Mouse (Mus musculus): Measurements from ENCODE around the gene Cdc25a.

Gene Cdc25a

DNA sequence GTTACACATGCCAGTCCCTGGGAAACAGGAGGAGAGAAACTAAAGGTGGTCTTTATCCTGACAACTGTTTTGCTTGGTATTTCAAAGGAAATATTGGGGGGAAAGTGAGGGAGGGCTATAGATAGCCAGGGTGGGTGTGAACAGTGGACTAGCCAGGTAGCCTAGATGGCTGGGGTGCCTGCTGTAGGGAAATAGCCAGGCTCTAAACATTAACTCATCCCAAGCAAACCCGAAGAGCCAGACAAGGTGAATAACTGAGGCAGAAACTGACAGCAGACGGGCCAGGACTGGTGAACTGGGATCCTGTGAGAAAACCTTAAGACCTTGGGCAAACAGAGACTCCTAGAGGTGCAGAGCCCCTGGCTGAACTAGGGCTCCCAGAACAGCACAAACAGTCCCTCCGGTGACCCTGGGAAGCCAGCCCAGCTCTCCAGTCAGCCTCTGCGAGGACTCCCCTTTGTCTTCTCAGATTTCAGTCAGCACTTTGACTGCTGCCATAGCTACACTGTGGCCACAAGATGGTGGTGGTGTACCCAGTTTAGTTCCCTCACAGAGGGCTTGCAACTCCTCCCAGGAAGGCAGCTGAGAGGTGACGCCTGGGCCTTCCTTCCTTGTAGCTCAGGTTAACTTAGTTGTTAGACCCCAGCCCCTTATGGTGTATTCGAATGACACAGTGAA is 19.2 kb downstream of the Cdc25a start:
- DNase-seq (ENCODE audit: low spot score): no peak

DNA sequence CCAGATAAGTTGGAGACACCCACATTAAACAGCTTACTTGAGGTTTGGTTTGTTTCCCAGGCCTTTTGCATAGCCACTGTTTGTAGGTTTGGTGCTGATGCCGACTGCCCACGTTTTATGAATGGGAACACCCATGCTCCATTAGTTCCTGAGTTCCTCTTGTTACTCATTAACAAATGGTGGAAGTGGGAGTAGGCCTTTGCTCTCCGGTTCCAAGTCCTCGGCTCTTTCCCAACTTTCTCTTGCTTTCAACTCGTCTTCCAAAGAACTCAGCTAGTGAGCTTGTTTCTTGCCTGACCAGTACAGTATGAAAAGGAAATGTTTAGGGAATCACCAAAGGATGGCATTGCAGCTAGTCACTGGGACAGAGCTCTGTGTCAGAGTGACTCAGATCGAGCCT is 20.2 kb downstream of the Cdc25a start:
- DNase-seq (ENCODE audit: low spot score): no peak

DNA sequence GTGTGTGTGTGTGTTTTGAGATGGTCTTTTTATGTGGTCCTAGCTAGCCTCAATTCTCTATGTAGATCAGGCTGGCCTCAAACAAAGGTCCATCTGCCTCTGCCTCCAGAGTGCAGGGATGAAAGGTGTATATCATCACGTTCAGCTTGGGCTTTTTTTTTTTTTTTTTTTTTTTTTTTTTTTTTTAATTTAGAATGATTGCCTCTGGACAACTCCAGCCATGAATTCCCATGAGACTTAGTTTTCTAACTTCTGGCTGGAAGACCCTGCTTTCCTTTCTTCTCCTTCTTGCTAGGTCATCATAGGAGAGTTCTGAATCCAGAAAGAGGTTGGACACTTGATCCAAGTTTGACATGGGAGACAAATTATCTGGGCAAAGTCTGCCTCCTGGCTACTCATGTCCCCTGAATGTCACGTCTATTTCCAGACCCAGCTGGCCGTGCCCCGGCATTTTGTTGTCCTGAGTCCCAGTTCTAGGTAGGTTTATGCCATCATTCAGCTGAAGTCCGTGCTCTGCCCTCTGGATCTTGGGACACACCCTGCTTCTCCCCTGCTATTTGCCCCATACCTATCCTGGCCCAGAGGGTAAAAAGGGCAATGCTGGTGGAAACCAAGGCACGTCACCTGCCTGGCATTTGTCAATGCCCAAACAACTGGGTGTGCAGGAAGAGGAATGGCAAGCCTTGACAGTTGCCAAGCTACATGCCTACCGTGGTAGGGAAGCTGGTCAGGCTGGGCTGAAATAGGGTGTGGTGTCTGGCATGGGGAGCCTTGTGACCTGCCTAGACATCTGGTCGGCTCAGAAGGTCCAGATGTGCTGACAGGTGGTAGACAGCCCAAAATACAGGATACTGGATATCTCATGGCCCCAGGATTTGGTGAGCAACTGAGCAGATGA is 21.1 kb downstream of the Cdc25a start:
- no peak for DNase-seq (ENCODE audit: low spot score)

DNA sequence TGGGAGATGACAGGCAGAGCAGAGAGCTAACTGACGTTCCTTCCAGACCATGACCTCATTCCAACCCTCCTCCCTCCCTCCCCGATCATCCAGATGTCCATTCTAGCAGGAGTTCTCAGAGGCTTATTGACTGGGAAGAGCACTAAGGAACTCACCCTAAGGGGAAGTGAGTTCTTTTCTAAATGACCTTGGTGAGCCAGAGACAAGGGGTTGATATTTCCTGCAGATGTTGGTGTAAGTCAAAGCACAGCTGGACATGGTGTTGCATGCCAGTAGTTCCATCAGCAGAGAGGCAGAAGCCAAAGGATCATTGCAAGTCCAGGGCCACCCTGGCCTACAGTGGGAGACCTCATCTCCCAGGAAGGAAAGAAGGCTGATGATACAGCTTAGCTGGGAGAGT is 22.6 kb downstream of the Cdc25a start:
- no peak for DNase-seq (ENCODE audit: low spot score)

DNA sequence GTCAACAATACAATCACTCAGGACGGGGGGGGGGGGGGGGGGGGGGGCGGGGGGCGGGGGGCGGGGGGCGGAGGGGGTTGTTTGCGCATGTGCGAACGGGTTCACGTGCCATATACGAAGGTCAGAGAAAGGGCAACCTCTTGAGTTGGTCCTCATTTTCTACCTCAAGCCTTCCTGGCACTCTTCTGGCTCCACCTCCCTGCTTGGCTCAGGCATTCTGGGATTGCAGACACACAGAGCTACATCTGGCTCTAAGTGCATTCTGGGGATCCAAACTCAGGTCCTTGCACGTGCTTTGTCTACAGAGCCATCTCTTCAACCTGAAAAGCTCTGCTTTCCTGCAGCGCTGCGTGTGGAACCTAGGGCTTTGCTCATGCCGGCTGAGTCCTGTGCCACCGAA is 24.0 kb downstream of the Cdc25a start:
- DNase-seq (ENCODE audit: low spot score): no peak

DNA sequence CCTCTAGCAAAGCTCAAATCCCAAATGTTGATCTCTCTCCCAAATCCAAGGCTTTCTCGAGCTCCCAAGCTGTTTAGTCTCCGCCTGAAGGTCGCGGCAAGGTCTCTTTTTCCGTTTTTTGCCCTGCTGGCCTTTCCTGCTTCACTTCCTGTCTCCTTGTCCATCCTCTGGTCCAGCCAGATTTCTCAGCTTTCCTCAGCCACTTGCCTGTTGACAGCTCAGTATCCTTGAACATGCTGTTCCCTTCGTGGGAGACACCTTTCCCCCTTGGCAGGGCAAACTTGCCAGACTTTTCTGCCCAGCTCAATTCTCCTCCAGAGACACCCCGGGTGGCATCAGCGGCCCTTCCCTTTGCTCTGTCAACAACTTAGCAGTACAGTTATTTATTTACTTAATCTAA is 24.4 kb downstream of the Cdc25a start:
- no peak for DNase-seq (ENCODE audit: low spot score)

DNA sequence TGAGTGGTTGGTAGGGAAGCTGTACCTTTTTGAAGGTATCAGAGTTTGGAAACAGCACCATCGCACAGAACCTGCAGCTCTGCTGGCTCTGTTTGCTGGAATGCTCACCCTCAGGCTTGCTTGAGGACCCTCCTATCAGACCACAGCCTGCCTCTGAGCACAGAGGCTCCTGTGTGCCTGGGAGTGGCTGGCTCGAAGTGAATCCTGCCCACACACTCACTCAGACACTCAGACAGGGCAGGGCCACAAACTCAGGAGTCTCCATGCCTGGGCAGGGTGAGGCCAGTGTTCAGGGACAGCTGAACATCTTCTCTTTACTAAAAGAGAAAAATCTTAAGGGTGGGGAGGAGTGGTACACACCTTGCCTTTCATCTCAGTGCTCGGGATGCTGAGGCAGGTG is 25.2 kb downstream of the Cdc25a start:
- DNase-seq (ENCODE audit: low spot score): no peak

DNA sequence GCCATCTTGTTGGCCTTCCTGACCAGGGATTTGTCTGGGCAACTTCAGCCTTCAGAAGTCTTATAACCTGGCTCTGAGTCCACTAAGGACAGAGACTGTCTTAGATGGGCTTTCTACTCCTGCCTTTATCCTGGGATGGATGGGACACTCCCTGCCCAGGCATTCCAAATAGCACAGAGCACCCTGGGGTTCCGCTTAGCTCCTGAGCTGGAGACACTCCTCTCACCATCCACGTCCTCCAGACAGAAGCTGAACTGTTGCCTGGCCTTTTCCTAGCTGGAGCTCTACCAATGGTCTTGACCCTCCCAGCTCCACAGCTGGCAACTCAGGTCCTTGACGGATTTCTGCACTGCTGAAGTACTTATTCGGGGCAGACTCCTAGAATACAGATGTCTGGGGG is 26.9 kb downstream of the Cdc25a start:
- DNase-seq (ENCODE audit: low spot score): no peak

DNA sequence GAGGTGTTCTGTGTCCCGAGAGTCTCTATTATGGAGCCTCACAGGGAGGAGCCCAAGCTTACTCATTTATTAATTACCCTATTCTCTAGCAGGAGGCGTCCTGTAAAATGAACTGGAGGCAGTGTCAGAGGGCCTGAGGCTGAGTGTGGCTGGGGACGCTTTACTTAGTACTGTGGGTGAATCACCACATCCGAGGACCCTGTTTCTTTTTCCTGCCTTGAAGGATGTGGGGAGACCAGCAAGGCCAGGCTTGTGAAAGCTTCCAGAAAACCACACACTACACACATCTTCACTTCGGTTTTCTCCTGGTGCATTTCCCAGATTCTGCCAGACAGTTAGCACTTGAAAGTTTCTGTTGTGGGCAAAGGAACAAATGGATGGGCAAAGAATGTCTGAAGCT is 27.4 kb downstream of the Cdc25a start:
- no peak for DNase-seq (ENCODE audit: low spot score)

DNA sequence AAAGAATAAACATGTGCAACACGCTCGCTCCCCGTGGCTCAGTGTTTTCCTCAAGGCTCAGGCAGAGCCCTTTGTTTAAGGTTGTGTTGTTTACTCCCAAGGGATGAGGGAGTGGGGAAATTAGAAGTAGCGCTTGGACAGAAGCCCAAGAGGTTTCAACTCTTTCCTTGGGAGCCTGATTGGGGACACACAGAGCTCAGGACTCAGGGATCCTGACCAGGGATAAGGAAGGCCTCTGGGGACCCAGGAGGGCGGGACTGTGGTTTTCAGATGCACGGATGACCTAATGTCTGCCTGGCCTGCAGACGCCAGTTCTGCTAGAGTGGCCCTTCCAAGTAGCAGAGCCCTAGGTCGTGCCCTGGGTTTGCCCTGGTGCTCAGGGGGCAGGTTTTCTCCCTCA is 31.9 kb downstream of the Cdc25a start:
- no peak for DNase-seq (ENCODE audit: low spot score)

DNA sequence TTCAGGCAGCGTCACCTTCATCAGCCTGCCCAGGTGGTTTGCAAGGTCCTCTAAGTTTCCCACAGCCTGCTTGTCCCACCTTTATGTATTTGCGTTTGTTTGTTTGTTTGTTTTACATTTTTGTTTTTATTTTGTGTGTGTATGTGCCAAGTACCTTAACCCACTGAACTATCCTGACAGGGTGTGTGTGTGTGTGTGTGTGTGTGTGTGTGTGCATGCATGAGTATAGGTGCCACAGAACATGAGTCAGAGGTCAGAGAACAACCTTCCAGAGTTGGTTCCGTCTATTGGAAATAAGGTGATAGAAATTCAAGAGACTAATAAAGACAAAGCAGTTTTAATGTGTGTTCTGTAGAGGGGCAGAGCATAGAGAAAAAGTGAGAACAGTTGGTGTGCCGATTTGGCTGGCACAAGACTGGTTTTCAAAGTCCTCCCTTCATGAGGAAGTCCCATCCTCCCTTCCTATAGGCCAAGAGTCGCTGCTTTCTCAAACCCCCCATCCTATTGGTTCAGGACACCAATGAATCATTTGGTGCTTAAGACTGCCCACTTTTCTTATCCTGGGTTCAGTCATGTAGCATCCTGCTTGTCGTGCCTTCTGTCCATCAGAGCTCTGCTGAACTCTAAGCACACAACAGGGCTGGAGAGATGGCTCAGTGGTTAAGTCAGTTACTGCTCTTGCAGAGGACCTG is 32.5 kb downstream of the Cdc25a start:
- DNase-seq (ENCODE audit: low spot score): no peak

DNA sequence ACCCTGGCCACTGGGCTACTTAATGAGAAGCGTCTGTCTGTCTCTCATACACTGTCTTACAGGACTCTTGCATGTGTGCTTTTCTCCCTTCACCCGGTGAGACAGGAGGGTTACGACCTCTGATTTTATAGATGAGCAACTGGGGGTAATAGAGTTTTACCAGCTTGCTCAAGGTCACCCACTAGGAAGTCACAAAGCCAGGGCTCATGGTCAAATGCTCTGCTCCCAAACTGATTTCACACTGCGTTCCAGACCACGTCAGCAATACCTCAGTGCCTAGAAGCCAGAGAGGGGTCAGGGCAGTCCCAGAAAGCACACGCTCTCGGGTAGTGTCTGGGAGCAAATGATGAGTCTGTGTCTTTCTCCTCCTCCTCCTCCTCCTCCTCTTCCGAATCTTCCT is 33.7 kb downstream of the Cdc25a start:
- no peak for DNase-seq (ENCODE audit: low spot score)

DNA sequence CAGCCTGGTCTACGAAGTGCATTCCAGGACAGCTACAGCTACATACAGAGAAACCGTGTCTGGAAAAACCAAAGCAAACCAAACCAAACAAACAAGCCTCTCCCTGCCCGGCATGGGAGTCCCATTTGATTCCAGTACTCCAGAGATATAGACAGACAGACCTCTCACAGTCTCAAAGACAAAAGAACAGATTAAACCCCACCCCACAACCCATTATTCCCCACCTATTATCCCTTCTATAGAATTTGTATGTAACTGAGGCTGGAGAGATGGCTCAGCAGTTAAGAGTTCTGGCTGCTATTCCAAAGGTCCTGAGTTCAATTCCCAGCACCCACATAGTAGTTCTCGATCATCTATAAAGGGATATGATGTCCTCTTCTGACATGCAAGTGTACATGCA is 34.5 kb downstream of the Cdc25a start:
- DNase-seq (ENCODE audit: low spot score): no peak

DNA sequence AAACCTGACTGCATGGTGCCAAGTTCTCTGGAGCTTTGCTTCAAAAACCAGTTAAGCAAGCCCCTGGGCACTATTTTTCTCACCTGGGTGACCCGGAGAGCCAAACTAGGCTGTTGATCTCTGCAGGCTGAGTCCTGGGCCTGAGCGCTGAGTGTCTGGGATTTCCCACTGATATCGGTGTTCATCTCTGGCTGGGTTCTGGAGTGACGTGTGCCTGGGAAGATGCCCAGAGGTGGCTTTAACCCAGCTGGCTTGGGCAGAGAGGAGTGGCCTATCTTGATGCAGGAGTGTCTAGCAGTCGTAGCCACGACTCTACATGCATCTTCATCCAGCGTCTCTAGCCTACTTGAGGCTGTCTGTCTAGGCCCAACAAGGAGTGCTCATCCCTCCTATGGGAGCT is 36.4 kb downstream of the Cdc25a start:
- DNase-seq (ENCODE audit: low spot score): no peak

DNA sequence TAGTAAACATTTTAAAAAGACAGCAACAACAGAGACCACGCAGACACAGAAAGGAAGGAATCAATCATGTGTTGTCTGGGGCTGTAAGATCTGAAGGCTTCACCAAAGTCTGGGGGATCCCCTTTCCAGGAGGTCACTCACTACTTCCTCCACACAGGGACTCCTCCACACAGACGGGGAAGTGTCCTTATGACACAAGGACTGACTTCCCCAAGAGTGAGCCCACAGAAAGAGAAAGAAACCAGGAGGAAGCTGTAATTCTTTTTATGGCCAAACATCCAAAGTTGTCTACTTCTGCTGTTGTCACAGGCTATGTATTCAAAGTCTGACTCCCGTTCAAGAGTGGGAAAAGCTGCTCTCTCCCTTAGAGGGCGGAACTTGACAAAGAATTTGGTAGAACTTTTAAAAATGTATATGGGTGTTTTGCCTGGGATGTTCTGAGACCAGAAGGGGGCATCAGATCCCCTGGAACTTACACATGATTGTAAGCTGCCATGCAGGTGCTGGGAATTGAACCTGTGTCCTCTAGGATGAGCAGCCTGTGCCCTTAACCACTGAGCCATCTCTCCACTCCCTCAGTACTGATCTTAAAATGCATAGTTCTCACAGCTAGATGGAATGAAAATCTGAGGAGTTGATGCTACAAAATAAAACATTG is 39.0 kb downstream of the Cdc25a start:
- DNase-seq (ENCODE audit: low spot score): no peak

DNA sequence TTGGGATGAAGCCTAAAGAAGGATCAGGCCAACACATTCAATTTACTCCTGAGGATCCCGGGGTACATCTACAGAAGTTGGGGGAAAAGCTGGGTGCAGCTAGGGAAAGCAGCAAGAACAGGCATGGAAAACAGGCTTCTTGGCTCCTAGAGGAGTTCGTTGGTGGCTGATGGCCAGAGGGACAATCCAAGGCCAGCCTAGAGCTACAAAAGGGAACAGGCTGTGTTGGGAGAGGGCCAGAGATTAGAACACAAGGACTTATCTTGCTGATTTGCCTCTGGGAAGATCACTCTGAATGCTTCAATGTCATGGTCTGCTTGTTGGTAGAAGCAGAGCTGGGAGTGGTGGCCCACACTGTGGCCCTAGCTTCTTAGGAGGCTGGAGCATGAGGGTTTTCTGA is 42.6 kb downstream of the Cdc25a start:
- DNase-seq (ENCODE audit: low spot score): no peak

DNA sequence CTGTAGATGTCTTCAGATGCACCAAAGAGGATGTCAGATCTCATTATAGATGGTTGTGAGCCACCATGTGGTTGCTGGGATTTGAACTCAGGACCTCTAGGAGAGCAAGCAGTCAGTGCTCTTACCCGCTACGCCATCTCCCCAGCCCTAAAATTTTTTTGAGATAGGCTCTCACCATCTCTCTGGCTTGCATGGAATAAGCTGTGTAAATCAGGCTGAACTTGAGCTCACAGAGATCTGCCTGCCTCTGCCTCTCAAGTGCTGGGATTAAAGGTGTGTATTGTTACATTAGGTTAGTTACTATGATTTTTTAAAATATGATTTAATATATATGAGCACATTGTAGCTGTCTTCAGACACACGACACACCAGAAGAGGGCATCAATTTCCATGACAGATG is 53.8 kb downstream of the Cdc25a start:
- no peak for DNase-seq (ENCODE audit: low spot score)

DNA sequence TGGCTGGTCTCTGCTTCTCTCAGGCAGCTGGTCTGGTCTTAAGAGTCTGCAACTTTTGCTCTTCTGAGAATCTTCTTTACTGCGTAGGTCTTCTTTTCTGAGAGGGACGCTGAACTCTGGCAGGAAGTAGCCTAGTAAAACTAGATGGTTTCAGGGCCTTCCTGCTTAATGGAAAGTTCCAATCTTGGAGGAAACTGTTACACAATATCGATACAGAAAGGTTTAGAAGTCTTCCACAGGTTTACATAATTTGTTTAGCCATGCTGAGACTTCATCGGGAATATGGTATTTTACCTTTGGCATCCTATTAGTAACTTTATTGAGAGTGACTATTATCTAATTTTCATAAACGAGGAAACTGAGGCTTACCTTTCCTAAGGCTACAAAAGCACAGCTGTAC is 54.7 kb downstream of the Cdc25a start:
- DNase-seq (ENCODE audit: low spot score): no peak

DNA sequence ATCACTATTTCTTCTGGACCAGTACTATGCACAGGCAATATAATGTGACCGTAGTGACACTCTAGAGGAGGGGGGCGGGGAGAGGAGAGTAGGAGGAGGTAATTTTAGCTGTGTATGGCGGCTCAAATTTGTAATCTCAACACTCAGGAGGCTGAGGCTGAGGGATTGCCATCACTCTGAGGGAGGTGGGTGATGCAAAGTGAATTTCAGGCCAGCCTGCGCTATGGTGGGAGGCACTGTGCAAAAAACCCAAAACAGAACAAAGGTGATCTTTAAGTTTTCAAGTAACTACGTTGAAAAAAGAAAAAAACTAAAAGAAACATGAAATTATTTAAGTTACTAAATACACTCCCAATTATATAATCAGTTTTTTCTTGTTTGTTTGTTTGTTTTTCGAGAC is 55.4 kb downstream of the Cdc25a start:
- DNase-seq (ENCODE audit: low spot score): no peak

DNA sequence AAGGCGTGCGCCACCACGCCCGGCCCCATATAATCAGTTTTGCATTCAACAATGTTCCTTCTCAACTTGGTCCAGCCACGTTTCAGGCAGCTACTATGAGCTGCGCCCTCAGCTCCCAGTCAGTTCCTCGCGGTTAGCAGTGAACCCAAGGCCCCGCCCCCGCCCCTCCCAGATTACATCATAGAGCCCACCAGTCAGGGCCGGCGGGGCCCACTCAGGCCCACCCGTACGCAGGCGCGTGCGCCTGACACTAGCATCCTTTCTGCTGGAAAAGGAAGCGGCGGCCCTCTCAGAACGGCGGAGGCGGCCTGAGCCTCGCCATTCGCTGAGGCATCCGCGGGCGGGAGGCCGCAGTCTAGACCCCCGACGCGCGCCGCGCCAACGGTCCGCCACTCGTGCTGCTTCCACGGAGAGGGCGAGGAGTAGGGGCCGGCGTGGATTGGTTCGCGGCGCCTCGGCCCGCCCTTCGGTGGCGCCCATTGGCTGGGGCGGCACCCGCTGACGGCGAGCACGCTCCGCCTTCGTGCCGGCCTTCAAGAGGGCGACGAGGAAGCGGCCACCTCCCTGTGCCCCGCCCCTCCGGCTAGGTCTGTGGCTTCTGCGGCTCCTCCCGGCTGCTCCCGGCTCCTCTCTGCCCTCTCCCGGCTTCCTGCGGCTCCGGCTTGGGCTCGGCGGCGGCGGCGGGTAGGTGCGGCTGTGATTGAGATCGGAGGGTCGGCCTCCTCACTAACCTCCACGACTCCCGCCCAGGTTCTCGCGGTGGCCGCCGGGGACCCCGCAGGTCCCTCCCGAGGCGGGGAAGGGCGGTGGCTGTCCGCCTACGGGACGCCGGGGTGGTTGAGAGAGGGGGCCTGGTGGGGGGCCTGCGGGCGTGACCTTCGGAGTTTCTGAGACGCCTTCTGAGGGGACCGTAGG is 56.1 kb downstream of the Cdc25a start, which contains the start of gene Map4:
TSS of gene Map4 (plus strand) at position 204 of the 915 bp plus-strand sequence.
- DNase-seq (ENCODE audit: low spot score): peak; percentile 86

DNA sequence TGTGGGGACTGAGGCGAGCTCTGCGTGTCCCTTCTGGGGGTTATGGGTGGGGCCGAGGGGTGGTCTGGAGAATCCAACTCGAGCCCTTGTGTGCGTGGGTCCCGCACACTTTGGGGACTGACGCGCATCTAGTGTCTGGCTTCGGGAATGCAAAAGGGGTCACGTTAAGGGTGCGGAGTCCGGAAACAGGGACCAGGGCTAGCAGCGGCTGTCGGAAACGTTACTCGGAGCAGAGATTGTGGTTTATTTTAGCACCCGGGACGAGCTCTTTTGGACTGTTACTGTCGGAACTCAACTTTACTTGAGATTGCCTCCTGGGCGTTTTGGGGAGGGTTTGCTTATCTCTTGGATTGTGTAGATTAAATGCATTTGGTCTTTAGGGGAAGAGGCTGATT is 57.0 kb downstream of the Cdc25a start:
- DNase-seq (ENCODE audit: low spot score): no peak
